Mouse (Mus musculus) right cerebral cortex, postnatal 10 days (tissue): ENCODE data around the gene Azgp1.
"Not testable (repeated sequence)": the region's sequence is repeated elsewhere in the genome, so short reads cannot be mapped to it uniquely, and the experiment has no call there.

ENCODE experiments used
- DNase-seq, 2 experiments: peaks; one replicate each; pipeline ENCODE4 v3.0.0; 2021; ENCODE audit warnings: low spot score in 2 of 2

Gene Azgp1

GRCm38 (mm10) chr5:137981300-137981699 lies at the start of gene Azgp1:
Gene Azgp1, plus strand, starts transcription at chr5:137981520.
- DNase-seq, result no peak

- DNase-seq, result not testable (repeated sequence)
Observed at GRCm38 (mm10) chr5:137933934-137934333, 47.4 kb upstream of the Azgp1 start.

- DNase-seq, result no peak
Observed at GRCm38 (mm10) chr5:137936486-137936885, 44.8 kb upstream of the Azgp1 start.

GRCm38 (mm10) chr5:137937238-137937637 lies 44.1 kb upstream of the Azgp1 start:
- no peak for DNase-seq

GRCm38 (mm10) chr5:137940948-137941347 lies 40.4 kb upstream of the Azgp1 start:
- DNase-seq, result no peak

GRCm38 (mm10) chr5:137943133-137943532 lies 38.2 kb upstream of the Azgp1 start:
- DNase-seq, result no peak

- DNase-seq, result no peak
Observed at GRCm38 (mm10) chr5:137947303-137947702, 34.0 kb upstream of the Azgp1 start.

- peak; percentile 33 to 55 for DNase-seq
Observed at GRCm38 (mm10) chr5:137951218-137951617, 30.1 kb upstream of the Azgp1 start.

GRCm38 (mm10) chr5:137956404-137956803 lies 24.9 kb upstream of the Azgp1 start:
- no peak for DNase-seq

- DNase-seq, result no peak
Observed at GRCm38 (mm10) chr5:137962945-137963344, 18.4 kb upstream of the Azgp1 start, which contains the start of gene Gjc3. Gene Gjc3, minus strand, starts transcription at chr5:137963098.

GRCm38 (mm10) chr5:137966492-137966891 lies 14.8 kb upstream of the Azgp1 start:
- peak; percentile 46 to 57 for DNase-seq

- no peak for DNase-seq
Observed at GRCm38 (mm10) chr5:137973161-137973560, 8.2 kb upstream of the Azgp1 start.

GRCm38 (mm10) chr5:137973738-137974137 lies 7.6 kb upstream of the Azgp1 start:
- DNase-seq, result peak in 1 of 2 experiments; percentile 46

GRCm38 (mm10) chr5:137974724-137975123 lies 6.6 kb upstream of the Azgp1 start:
- DNase-seq, result no peak

- DNase-seq, result no peak
Observed at GRCm38 (mm10) chr5:137975434-137975833, 5.9 kb upstream of the Azgp1 start.

GRCm38 (mm10) chr5:137977291-137977690 lies 4.0 kb upstream of the Azgp1 start:
- DNase-seq, result no peak

GRCm38 (mm10) chr5:137979081-137979480 lies 2.2 kb upstream of the Azgp1 start:
- no peak for DNase-seq

GRCm38 (mm10) chr5:137986351-137986750 lies 5.0 kb downstream of the Azgp1 start:
- no peak for DNase-seq

GRCm38 (mm10) chr5:138009437-138009836 lies 28.1 kb downstream of the Azgp1 start:
- DNase-seq, result no peak

GRCm38 (mm10) chr5:138012382-138012781 lies 31.1 kb downstream of the Azgp1 start:
- DNase-seq, result no peak

GRCm38 (mm10) chr5:138016530-138016929 lies 35.2 kb downstream of the Azgp1 start:
- no peak for DNase-seq

- DNase-seq, result no peak
Observed at GRCm38 (mm10) chr5:138016997-138017396, 35.7 kb downstream of the Azgp1 start.

GRCm38 (mm10) chr5:138019577-138019976 lies 38.3 kb downstream of the Azgp1 start:
- not testable (repeated sequence) for DNase-seq

- DNase-seq, result not testable (repeated sequence)
Observed at GRCm38 (mm10) chr5:138020961-138021479, 39.7 kb downstream of the Azgp1 start, which contains the start of the genes Smok3a and Smok3b. Gene Smok3a, plus strand, starts transcription at chr5:138021261. Gene Smok3b, plus strand, starts transcription at chr5:138021429.
